Mouse (Mus musculus) layer of hippocampus, adult 2 months (tissue): ENCODE measurements at regions not wholly inside any gene's neighbourhood (a gene's known extent, or its start where the extent isn't known, plus 50 kb on each side); places are given as distances from the start of the nearest gene placed in this dataset.
A peak's percentile ranks its signal among the peaks of the same experiment; 100 is the strongest.

Experiments
- DNase-seq, 2 experiments: peaks; one replicate each; pipeline ENCODE4 v3.0.0; 2022; ENCODE audit warnings: low spot score in 2 of 2
- H3K27ac ChIP-seq: fragments of 200-600 bp; 2 replicates; pipeline ENCODE4 v1.8.1; 2022
- H3K4me3 ChIP-seq: fragments of 200-600 bp; 2 replicates; pipeline ENCODE4 v1.8.1; 2022; ENCODE audit warnings: mild to moderate bottlenecking
- CTCF ChIP-seq: fragments of 200-600 bp; conservative IDR thresholded peaks from 2 replicates; pipeline ENCODE4 v1.8.1; 2022; ENCODE audit warnings: antibody characterized with exemption, mild to moderate bottlenecking, moderate library complexity

- Histone ChIP-seq H3K27ac (no peak overlapping the region), H3K4me3 (no peak overlapping the region)
- DNase-seq = no peak
- no peak for TF ChIP-seq CTCF
Observed at GRCm38 (mm10) chr13:119252006-119252405, 176.4 kb upstream of the Paip1 start.

DNA sequence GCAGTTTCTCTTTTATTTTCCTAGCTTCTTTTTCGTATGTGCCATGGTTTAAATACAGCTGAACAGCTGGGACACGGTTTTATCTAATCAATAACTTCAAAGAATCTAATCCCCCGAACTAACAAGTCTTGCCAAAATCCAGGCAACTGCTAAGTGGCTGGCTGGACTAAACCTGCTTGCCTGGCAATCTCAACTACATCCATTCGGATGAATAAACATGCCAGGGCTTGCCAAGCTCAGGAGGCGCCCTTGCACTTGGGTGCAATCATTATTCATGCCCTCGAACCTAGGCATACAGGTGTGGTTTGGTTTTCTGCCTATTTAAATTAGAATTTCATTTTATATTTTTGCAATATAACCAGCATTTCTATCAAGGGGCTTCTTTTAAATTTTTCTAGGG, 172.1 kb upstream of the Paip1 start:
- no peak overlapping the region for H3K4me3 ChIP-seq
- no peak overlapping the region for H3K27ac ChIP-seq
- no peak for DNase-seq
- TF ChIP-seq CTCF = no peak

DNA sequence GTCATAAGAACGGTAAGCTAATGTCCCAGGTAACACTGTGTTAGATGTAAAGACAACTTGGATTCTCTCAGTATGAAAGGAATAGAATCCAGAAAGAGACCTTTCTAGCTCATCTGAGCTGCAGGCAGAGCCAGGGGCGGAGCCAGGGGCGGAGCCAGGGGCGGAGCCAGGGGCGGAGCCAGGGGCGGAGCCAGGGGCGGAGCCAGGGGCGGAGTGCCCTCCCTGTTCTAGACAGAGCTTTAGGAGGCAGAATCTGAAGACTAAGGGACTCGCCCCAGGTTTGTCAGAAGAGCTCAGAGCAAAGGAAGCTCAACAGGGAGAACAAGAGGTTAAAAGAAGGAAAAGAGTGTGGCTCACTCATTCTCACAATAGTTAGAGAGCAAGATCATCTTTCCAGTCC, 169.9 kb upstream of the Paip1 start:
- TF ChIP-seq CTCF = no peak
- Histone ChIP-seq H3K4me3 (no peak overlapping the region), H3K27ac (no peak overlapping the region)
- no peak for DNase-seq

DNA sequence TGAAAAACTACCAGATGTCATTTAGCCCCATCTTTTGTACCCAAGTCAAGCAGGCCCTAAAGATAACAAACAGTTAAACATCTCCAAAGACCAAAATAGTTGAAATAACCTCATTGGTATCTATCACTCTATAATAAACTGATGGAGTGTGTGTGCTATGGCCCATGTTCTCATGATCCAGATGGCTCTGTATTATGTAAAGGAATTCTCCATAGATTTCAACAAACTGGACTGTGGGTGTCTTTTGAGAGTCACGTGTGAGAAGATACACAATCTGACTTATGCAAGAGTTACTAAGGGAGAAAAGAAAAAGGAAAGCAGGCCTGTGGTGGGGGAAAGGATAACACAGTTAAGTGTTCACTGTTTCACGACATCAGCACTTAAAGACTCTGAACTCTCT, 164.8 kb upstream of the Paip1 start:
- TF ChIP-seq CTCF = no peak
- H3K27ac ChIP-seq = no peak overlapping the region

GRCm38 (mm10) chr13:119267608-119268300, 160.6 kb upstream of the Paip1 start:
- DNase-seq = no peak
- no peak for TF ChIP-seq CTCF
- H3K27ac ChIP-seq = no peak overlapping the region
- no peak overlapping the region for H3K4me3 ChIP-seq

More for the DNA sequence above, 164.8 kb upstream of the Paip1 start:
- DNase-seq = no peak
- H3K4me3 ChIP-seq = no peak overlapping the region

DNA sequence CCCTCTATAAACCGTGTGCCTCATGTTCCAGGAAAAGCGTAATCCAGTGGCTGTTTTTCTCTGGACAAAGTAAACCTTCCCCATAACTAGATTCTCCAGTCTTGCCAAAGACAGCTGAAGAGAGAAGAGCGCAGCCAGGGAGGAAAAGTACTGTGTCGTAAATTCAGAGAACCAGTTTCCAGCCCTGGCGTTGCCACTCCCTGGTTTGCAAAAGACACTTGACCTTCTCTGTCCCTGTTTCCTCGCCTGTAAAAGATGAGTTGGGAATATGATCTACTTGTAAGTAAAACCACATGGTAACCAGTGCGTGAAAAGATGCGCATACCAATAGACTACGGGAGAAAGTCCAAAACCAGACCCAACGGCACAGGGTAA, 160.1 kb upstream of the Paip1 start:
- DNase-seq = no peak
- Histone ChIP-seq H3K4me3 (no peak overlapping the region), H3K27ac (no peak overlapping the region)
- no peak for TF ChIP-seq CTCF

GRCm38 (mm10) chr13:119275500-119275899, 152.9 kb upstream of the Paip1 start:
- no peak for TF ChIP-seq CTCF
- Histone ChIP-seq H3K27ac (no peak overlapping the region), H3K4me3 (no peak overlapping the region)
- no peak for DNase-seq

- DNase-seq = peak in 1 of 2 experiments; percentile 15
- Histone ChIP-seq H3K4me3 (no peak overlapping the region), H3K27ac (no peak overlapping the region)
- no peak for TF ChIP-seq CTCF
Observed at GRCm38 (mm10) chr13:119277308-119277948, 151.0 kb upstream of the Paip1 start.

GRCm38 (mm10) chr13:119279449-119279848, 149.0 kb upstream of the Paip1 start:
- no peak for TF ChIP-seq CTCF
- no peak overlapping the region for H3K4me3 ChIP-seq
- DNase-seq = no peak
- no peak overlapping the region for H3K27ac ChIP-seq

GRCm38 (mm10) chr13:119280622-119281021, 147.8 kb upstream of the Paip1 start:
- no peak for DNase-seq
- no peak overlapping the region for H3K27ac ChIP-seq
- H3K4me3 ChIP-seq = no peak overlapping the region
- no peak for TF ChIP-seq CTCF

DNA sequence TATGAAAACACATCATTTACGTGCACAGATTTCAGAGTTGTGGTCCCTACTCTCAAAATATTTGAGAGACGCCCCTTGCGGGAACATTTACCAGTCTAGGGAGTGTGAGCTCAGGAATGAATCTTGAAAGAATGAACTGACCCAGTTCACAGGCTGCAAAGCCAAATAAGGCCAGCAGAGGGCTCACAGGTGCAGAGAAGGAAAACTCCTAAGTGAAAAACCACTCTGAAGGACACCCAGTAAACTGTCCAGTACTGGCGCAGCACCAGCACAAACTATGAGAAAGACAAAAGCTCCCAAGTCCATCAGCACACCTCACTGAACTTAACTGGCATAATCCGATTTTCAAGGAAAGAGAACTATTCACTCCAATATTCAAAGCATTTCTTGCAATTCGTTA, 145.0 kb upstream of the Paip1 start:
- Histone ChIP-seq H3K4me3 (no peak overlapping the region), H3K27ac (no peak overlapping the region)
- peak; percentile 24 to 68 for DNase-seq
- peak; percentile 92 for TF ChIP-seq CTCF

GRCm38 (mm10) chr13:119309238-119309637, 119.2 kb upstream of the Paip1 start:
- no peak for TF ChIP-seq CTCF
- DNase-seq = no peak
- H3K27ac ChIP-seq = no peak overlapping the region
- H3K4me3 ChIP-seq = no peak overlapping the region

DNA sequence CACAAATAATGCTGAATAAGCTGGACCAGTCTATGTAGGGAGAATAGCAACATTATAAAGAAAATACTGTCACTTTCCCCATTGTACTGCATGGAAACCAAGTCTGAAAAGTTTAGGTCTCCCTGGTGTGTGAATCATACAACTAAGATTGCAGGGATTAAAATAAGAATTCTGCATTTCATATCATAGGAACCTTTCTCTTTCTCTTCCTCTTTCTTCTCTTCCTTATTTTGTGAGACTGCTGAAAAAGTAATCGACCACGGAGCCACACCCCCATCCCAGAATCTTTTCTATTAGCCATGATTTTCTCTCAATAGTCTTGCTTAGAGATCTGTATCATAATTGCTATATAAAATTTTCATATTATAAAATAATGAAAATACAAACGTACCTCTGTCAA, 118.4 kb upstream of the Paip1 start:
- DNase-seq = no peak
- Histone ChIP-seq H3K4me3 (no peak overlapping the region), H3K27ac (no peak overlapping the region)
- no peak for TF ChIP-seq CTCF

DNA sequence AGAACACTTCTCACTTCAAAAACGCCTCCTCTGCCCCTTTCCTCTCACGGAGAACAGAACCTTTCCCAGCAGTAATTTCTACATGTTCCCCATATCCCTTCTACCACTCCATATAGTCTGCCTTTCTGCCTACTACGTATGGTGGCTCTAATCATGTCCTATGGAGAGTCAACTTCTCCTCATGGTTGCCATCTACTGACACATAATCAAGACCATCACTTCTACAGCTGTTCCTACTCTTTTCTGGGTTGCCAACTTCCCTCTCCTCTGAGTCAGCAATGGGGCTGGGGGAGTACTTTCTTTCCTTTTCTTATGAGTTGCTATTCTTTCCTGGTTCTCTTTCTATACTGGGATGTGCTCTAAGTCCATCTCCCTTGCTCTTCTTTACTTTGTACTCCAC, 114.0 kb upstream of the Paip1 start:
- Histone ChIP-seq H3K4me3 (no peak overlapping the region), H3K27ac (no peak overlapping the region)
- no peak for TF ChIP-seq CTCF
- no peak for DNase-seq
